Mouse (Mus musculus): ENCODE results near the gene Car12. TPM values are rescaled to one million over a fixed set of nuclear protein-coding genes. Genes with fewer than 3 reads are reported as not detected.
A peak's percentile ranks its signal among the peaks of the same experiment; 100 is the strongest.
"Not testable (repeated sequence)": the region's sequence is repeated elsewhere in the genome, so short reads cannot be mapped to it uniquely, and the experiment has no call there.

Car12 gene
- total RNA-seq, 1 experiment: 2.1 TPM

GRCm38 (mm10) chr9:66801947-66802346, 88.5 kb downstream of the Car12 start:
- no peaks in the 10 kb centered on the region for H3K9me3 ChIP-seq (ENCODE audit: control insufficient read depth, insufficient read depth, low read depth, low read length)
- H3K9ac ChIP-seq (ENCODE audit: insufficient read depth, low read depth, low read length, poor library complexity, severe bottlenecking): no peak overlapping the region
- H3K4me1 ChIP-seq (ENCODE audit: control insufficient read depth in 2 of 2, insufficient read depth in 2 of 2, low read length in 2 of 2, poor library complexity in 1 of 2): peaks cover 4 to 5% of the 10 kb centered on the region in 2 experiments; a peak in 2 of 4 replicates
- no peak for TF ChIP-seq ZC3H11A (IDR thresholded peaks at IDR 0.05; ENCODE audit: borderline replicate concordance, low read depth, low read length)
- TF ChIP-seq MAFK (IDR thresholded peaks at IDR 0.05; ENCODE audit: insufficient read depth, low read depth, low read length): no peak
- TF ChIP-seq HCFC1 (IDR thresholded peaks at IDR 0.05; ENCODE audit: borderline replicate concordance, insufficient read depth, low read length): no peak
- no peak for TF ChIP-seq CHD2 (IDR thresholded peaks at IDR 0.05; ENCODE audit: low read depth, low read length)
- TF ChIP-seq ZNF384 (IDR thresholded peaks at IDR 0.05; ENCODE audit: low read depth, low read length): no peak
- H3K36me3 ChIP-seq (ENCODE audit: control insufficient read depth, insufficient read depth, low read length, poor library complexity, severe bottlenecking): no peaks in the 10 kb centered on the region
- in situ Hi-C loops (cut with MboI; ENCODE audit: low sequenced_read_pairs in 2 of 2, unreplicated experiment in 2 of 2): no loop called here
- no peak overlapping the region for H3K27ac ChIP-seq (ENCODE audit: insufficient read depth, low read depth, low read length, poor library complexity, severe bottlenecking)
- H3K4me3 ChIP-seq (ENCODE audit: insufficient read depth in 1 of 2, low read depth in 1 of 2, low read length in 2 of 2, poor library complexity in 1 of 2, severe bottlenecking in 1 of 2): peak overlapping the region in 1 of 2 experiments; percentile 33; a peak in 1 of 4 replicates
- no peak for DNase-seq (ENCODE audit: low read depth, low spot score)

GRCm38 (mm10) chr9:66805951-66806350, 92.5 kb downstream of the Car12 start:
- H3K36me3 ChIP-seq (ENCODE audit: control insufficient read depth, insufficient read depth, low read length, poor library complexity, severe bottlenecking); in situ Hi-C loops (cut with MboI; ENCODE audit: low sequenced_read_pairs in 2 of 2, unreplicated experiment in 2 of 2); H3K9me3 ChIP-seq (ENCODE audit: control insufficient read depth, insufficient read depth, low read depth, low read length); H3K9ac ChIP-seq (ENCODE audit: insufficient read depth, low read depth, low read length, poor library complexity, severe bottlenecking); H3K4me3 ChIP-seq (ENCODE audit: insufficient read depth in 1 of 2, low read depth in 1 of 2, low read length in 2 of 2, poor library complexity in 1 of 2, severe bottlenecking in 1 of 2); DNase-seq (ENCODE audit: low read depth, low spot score); H3K27ac ChIP-seq (ENCODE audit: insufficient read depth, low read depth, low read length, poor library complexity, severe bottlenecking); H3K4me1 ChIP-seq (ENCODE audit: control insufficient read depth in 2 of 2, insufficient read depth in 2 of 2, low read length in 2 of 2, poor library complexity in 1 of 2): not testable (repeated sequence)

DNA sequence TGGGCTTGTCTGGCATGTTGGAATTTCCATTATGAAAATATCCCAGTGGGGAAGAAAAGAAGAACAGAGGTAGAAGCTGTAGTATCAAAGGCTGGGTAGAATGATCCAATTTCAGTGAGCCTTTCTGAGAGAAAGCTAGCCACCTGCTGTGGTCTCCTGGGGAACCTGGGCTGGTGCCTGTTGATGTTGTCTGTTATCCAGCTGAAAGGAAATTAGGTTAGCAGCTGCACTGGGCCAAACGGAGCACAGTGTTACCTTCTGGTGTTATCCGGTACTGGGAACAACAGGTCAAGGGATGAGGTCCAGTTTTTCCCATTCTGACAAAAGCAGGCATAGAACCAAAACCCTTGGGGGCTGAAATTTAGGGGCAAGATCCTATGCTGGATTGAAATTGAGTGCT, 99.9 kb downstream of the Car12 start:
- Histone ChIP-seq H3K4me1 (ENCODE audit: control insufficient read depth in 2 of 2, insufficient read depth in 2 of 2, low read length in 2 of 2, poor library complexity in 1 of 2) (no peaks in the 10 kb centered on the region), H3K27ac (ENCODE audit: insufficient read depth, low read depth, low read length, poor library complexity, severe bottlenecking) (no peak overlapping the region), H3K36me3 (ENCODE audit: control insufficient read depth, insufficient read depth, low read length, poor library complexity, severe bottlenecking) (no peaks in the 10 kb centered on the region), H3K4me3 (ENCODE audit: insufficient read depth in 1 of 2, low read depth in 1 of 2, low read length in 2 of 2, poor library complexity in 1 of 2, severe bottlenecking in 1 of 2) (no peak overlapping the region), H3K9me3 (ENCODE audit: control insufficient read depth, insufficient read depth, low read depth, low read length) (no peaks in the 10 kb centered on the region), H3K9ac (ENCODE audit: insufficient read depth, low read depth, low read length, poor library complexity, severe bottlenecking) (no peak overlapping the region)
- DNase-seq (ENCODE audit: low read depth, low spot score): no peak
- TF ChIP-seq ZNF384 (IDR thresholded peaks at IDR 0.05; ENCODE audit: low read depth, low read length) (no peak), CHD2 (IDR thresholded peaks at IDR 0.05; ENCODE audit: low read depth, low read length) (no peak), ZC3H11A (IDR thresholded peaks at IDR 0.05; ENCODE audit: borderline replicate concordance, low read depth, low read length) (no peak), HCFC1 (IDR thresholded peaks at IDR 0.05; ENCODE audit: borderline replicate concordance, insufficient read depth, low read length) (no peak), MAFK (IDR thresholded peaks at IDR 0.05; ENCODE audit: insufficient read depth, low read depth, low read length) (no peak)
- in situ Hi-C loops (cut with MboI; ENCODE audit: low sequenced_read_pairs in 2 of 2, unreplicated experiment in 2 of 2): no loop called here

Other genes with a start within 250 kb of the Car12 start
- gene Fbxl22, start 199.1 kb upstream of the Car12 start, total RNA-seq (2012; rRNA removed): 0.76 and 0.95 TPM in 2 replicates
- gene Usp3, start 120.5 kb upstream of the Car12 start, total RNA-seq (2012; rRNA removed): 11.9 and 12.4 TPM in 2 replicates
- 1.0 and 1.1 TPM in 2 replicates for gene Aph1b, start 81.8 kb downstream of the Car12 start, total RNA-seq (2012; rRNA removed)
- not detected in 2 replicates for gene Gm10647, start 83.4 kb downstream of the Car12 start, total RNA-seq (2012; rRNA removed)
- 0.98 and 1.0 TPM in 2 replicates for gene Aph1c, start 121.0 kb downstream of the Car12 start, total RNA-seq (2012; rRNA removed)
- gene Rab8b, start 206.0 kb downstream of the Car12 start, total RNA-seq (2012; rRNA removed): 7.0 and 7.9 TPM in 2 replicates
- gene Rps27l, start 232.4 kb downstream of the Car12 start, total RNA-seq (2012; rRNA removed): 767 and 917 TPM in 2 replicates

Measured in ES-E14 (cell line).